Mouse (Mus musculus) forebrain, embryonic 14.5 days (tissue): Measurements from ENCODE around the gene Khdrbs1. TPM values are rescaled to one million over a fixed set of nuclear protein-coding genes. Genes with fewer than 3 reads are reported as not detected.

ENCODE experiments used
- ATAC-seq: fragments of 200-750 bp; cut with Nextera tagmentation; 2 replicates; pipeline ENCODE4 v1.8.0; 2017; ENCODE audit warnings: mild to moderate bottlenecking, moderate library complexity
- DNase-seq: peaks from one replicate; pipeline ENCODE4 v3.0.0-alpha.2; 2015; ENCODE audit warnings: low spot score
- H3K27ac ChIP-seq: fragments of 300-500 bp; sonication (generic); 2 replicates; pipeline ENCODE4 v1.5.1; 2014; ENCODE audit warnings: low read depth, mild to moderate bottlenecking, control low read depth, low read length, moderate library complexity
- H3K27me3 ChIP-seq: fragments of 300-500 bp; sonication (generic); replicated peaks from 2 replicates; pipeline ENCODE4 v1.6.1; 2014; ENCODE audit warnings: low read length, control low read depth, mixed read lengths; ENCODE audit not compliant: control insufficient read depth, insufficient read depth
- H3K36me3 ChIP-seq: fragments of 300-500 bp; sonication (generic); 2 replicates; pipeline ENCODE4 v1.6.1; 2014; ENCODE audit warnings: low read length, control low read depth; ENCODE audit not compliant: control insufficient read depth, insufficient read depth
- H3K4me1 ChIP-seq: fragments of 300-500 bp; sonication (generic); 2 replicates; pipeline ENCODE4 v1.6.1; 2014; ENCODE audit warnings: antibody characterized with exemption, low read length, control low read depth; ENCODE audit not compliant: control insufficient read depth, insufficient read depth
- H3K4me2 ChIP-seq: fragments of 300-500 bp; sonication (generic); 2 replicates; pipeline ENCODE4 v1.6.1; 2014; ENCODE audit warnings: mild to moderate bottlenecking, control low read depth, low read length
- H3K4me3 ChIP-seq: fragments of 300-500 bp; sonication (generic); 2 replicates; pipeline ENCODE4 v1.5.1; 2014; ENCODE audit warnings: low read depth, low read length, control low read depth
- H3K9ac ChIP-seq: fragments of 300-500 bp; sonication (generic); 2 replicates; pipeline ENCODE4 v1.6.1; 2014; ENCODE audit warnings: mild to moderate bottlenecking, low read length, control low read depth, moderate library complexity
- H3K9me3 ChIP-seq: fragments of 300-500 bp; sonication (generic); replicated peaks from 2 replicates; pipeline ENCODE4 v1.6.1; 2016; ENCODE audit warnings: low read length, control low read depth, mixed read lengths; ENCODE audit not compliant: control insufficient read depth
- WGBS: fragments of 180-500 bp; shearing (Covaris S2); extraction: QIAGEN DNeasy Blood & Tissue Kit; methylation state at CpG from one replicate; pipeline ENCODE4 v1.1.7; 2014; 5-methylcytosine and 5-hydroxymethylcytosine counted together
- polyA plus RNA-seq: library from polyadenylated mRNA; unstranded; fragments of >200 nt; fragmentation: Nextera tagmentation; extraction: Ambion mirVana; gene quantifications from 2 replicates; pipeline ENCODE4 v1.2.1, GENCODE M21; 2014

The Khdrbs1 gene
- polyA plus RNA-seq, 1 experiment from 2014 or later, result 133 TPM

DNA sequence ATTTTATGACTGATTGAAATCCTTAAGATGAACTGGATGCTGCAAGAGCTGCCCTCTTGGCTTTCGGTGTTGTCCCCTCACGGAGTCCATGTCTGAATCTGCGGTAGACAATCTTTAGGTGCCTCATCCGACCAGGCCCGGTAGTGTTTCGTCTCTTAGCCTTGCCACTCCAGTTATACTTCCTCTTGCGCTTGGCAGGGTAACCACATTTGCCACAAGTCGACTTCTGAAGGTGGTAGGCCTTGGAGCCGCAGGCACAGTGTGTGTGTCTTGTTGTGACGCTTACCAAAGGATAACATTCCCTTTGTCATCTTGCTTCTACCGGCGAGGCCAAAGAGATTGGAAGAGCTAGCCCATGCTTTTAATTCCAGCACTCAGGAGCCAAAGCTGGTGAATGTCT is 19.5 kb upstream of the Khdrbs1 start:
- 94% methylated on average over 12 of the region's 12 CpGs for WGBS
- H3K36me3 ChIP-seq, result no peaks in the 10 kb centered on the region

DNA sequence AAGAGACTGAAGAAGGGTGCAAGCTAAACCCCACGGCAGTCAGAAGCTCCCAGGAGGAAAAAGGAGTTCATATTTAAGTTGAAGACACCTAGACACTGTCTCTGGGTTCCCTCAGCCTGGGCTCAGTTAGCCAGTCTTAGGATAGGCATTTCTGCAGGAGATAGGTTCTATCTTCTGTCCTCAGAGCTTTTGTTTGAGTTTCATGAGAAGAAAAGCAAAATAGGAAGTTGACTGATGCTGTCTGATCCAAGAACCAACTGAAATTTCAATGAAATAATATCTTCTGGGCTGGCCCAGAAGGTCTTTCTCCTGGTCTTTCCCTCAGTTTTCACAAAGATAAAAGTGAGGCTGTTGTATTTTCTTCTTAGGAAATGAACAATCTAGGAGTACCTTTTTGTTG is 13.4 kb upstream of the Khdrbs1 start:
- Histone ChIP-seq H3K36me3 (no peaks in the 10 kb centered on the region), H3K27me3 (no peaks in the 10 kb centered on the region), H3K4me2 (no peak overlapping the region), H3K27ac (no peak overlapping the region), H3K4me3 (no peak overlapping the region), H3K9ac (no peak overlapping the region), H3K4me1 (no peaks in the 10 kb centered on the region), H3K9me3 (no peaks in the 10 kb centered on the region)
- ATAC-seq, result no peak
- no peak for DNase-seq
- WGBS, result 61% methylated on average over 1 of the region's 1 CpGs

More for the DNA sequence above, 19.5 kb upstream of the Khdrbs1 start:
- ATAC-seq (no peak), DNase-seq (no peak)
- Histone ChIP-seq H3K9me3 (no peaks in the 10 kb centered on the region), H3K4me3 (no peak overlapping the region), H3K4me2 (no peak overlapping the region), H3K9ac (no peak overlapping the region), H3K27me3 (no peaks in the 10 kb centered on the region), H3K4me1 (no peaks in the 10 kb centered on the region), H3K27ac (no peak overlapping the region)

DNA sequence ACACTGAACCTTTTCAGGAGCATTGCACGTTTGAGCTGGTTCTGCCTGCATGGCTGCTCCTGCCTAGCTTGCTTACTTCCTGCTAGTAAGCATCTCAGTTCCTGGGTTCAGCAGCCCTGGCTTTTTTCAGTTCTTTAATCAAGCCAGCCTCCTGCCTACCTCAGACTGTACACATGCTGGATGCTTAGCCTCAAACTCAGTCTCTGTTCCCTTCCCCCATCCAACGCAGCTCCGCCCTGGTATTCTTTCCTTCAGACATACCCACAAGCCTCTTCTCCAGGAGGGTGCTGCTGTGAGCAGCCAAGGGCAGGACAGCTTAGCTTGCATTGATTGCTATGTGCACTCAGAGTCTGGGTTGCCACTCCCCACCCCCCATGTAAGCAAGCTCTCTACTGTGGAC is 12.6 kb upstream of the Khdrbs1 start:
- Histone ChIP-seq H3K36me3 (no peaks in the 10 kb centered on the region), H3K27me3 (no peaks in the 10 kb centered on the region), H3K27ac (no peak overlapping the region), H3K9me3 (no peaks in the 10 kb centered on the region), H3K4me1 (no peaks in the 10 kb centered on the region), H3K4me2 (no peak overlapping the region), H3K4me3 (no peak overlapping the region), H3K9ac (no peak overlapping the region)
- ATAC-seq (no peak), DNase-seq (no peak)
- WGBS, result 74% methylated on average over 3 of the region's 3 CpGs

DNA sequence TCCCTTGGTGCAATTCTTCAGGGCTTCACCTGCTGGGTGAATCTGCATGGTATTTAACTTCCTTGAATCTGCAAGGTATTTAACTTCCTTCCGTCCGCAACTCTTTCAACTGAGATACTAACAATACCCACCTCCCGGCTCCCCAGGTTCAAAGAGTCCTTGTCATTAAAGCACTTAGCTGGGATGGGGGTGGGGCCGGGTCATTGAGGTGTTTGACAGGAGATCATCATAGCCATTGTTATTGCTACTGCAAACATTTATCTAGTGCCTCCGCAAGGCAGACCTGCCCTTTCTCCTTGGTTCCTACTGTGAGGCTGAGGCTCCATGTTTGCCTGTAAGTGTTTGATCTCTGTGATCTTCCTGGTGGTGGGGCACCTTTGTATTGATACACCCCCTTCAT is 8.3 kb upstream of the Khdrbs1 start:
- WGBS, result 12% methylated on average over 5 of the region's 5 CpGs
- H3K4me1 ChIP-seq, result no peaks in the 10 kb centered on the region
- DNase-seq, result no peak

DNA sequence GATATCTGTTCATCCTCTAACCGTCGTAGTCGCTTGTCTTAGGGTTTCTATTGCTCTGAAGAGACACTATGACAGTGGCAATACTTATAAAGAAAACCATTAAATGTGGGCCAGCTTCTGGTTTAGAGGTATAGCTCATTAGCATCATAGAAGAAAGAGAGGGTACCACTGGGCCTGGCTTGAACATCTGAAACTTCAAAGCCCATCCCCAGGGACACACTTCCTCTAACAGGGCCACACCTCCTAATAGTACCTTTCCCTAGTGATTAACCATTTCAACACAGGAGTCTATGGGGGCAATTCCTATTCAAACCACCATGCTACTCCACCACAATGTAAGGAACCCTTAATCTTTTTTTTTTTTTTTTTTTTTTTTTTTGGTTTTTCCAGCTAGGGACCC is 4.5 kb upstream of the Khdrbs1 start:
- Histone ChIP-seq H3K4me3 (no peak overlapping the region), H3K4me2 (no peak overlapping the region), H3K9ac (no peak overlapping the region), H3K9me3 (no peaks in the 10 kb centered on the region), H3K4me1 (peaks cover 9% of the 10 kb centered on the region), H3K36me3 (no peaks in the 10 kb centered on the region), H3K27me3 (no peaks in the 10 kb centered on the region), H3K27ac (no peak overlapping the region)
- ATAC-seq (no peak), DNase-seq (no peak)
- WGBS, result 81% methylated on average over 3 of the region's 3 CpGs

More for the DNA sequence above, 8.3 kb upstream of the Khdrbs1 start:
- Histone ChIP-seq H3K36me3 (no peaks in the 10 kb centered on the region), H3K9me3 (no peaks in the 10 kb centered on the region), H3K9ac (no peak overlapping the region), H3K27me3 (no peaks in the 10 kb centered on the region), H3K4me3 (no peak overlapping the region), H3K4me2 (no peak overlapping the region), H3K27ac (no peak overlapping the region)
- ATAC-seq, result no peak

DNA sequence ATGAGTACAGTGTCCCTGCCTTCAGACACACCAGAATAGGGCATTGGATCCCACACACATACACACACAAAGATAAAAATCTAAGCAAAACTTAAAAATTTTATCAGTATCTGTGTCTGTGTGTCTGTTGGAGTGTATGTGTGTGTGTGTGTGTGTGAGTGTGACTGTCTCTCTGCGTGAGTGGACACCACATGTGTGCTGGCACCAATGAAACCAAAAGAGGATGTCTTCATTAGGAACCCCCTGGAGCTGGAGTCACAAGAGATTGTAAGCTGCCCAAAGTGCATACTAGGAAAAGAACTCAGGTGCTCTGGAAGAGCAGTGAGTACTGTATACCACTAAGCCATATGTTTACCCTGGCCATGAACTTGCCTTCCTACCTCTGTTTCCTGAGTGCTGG is 4.0 kb upstream of the Khdrbs1 start:
- no peaks in the 10 kb centered on the region for H3K36me3 ChIP-seq
- DNase-seq, result no peak
- H3K9me3 ChIP-seq, result no peaks in the 10 kb centered on the region
- H3K4me2 ChIP-seq, result no peak overlapping the region
- WGBS, result 69% methylated on average over 1 of the region's 1 CpGs
- ATAC-seq, result no peak
- no peak overlapping the region for H3K9ac ChIP-seq
- no peaks in the 10 kb centered on the region for H3K27me3 ChIP-seq
- H3K4me3 ChIP-seq, result no peak overlapping the region
- H3K27ac ChIP-seq, result no peak overlapping the region
- peaks cover 9% of the 10 kb centered on the region for H3K4me1 ChIP-seq

DNA sequence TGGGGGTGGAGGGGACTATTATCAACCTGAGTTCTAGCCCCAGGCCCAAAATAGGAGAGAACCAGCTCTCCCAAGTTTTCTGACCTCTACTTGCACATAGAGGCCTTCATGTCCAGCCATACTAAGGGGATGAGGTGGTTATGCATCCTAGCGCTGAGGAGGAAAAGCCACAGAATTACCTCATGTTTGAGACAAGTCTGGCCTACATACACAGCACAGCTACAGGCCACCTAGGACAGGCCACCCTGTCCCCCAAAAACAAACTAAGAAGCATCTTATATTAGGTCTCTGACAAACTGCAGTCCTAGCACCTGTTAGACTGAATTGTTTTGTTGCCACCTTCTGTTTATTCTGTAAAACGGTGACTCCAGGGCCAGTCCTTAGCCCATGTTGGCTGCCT is 1.4 kb upstream of the Khdrbs1 start:
- Histone ChIP-seq H3K4me1 (peaks cover 22% of the 10 kb centered on the region), H3K9me3 (no peaks in the 10 kb centered on the region), H3K4me3 (peak overlapping the region; percentile 98; the same call in 1 of the 2 replicates), H3K4me2 (peak overlapping the region; percentile 72), H3K27me3 (no peaks in the 10 kb centered on the region), H3K27ac (peak overlapping the region; percentile 100), H3K36me3 (no peaks in the 10 kb centered on the region), H3K9ac (peak overlapping the region; percentile 95; the same call in 1 of the 2 replicates)
- ATAC-seq (no peak), DNase-seq (no peak)
- 37% methylated on average over 2 of the region's 2 CpGs for WGBS

DNA sequence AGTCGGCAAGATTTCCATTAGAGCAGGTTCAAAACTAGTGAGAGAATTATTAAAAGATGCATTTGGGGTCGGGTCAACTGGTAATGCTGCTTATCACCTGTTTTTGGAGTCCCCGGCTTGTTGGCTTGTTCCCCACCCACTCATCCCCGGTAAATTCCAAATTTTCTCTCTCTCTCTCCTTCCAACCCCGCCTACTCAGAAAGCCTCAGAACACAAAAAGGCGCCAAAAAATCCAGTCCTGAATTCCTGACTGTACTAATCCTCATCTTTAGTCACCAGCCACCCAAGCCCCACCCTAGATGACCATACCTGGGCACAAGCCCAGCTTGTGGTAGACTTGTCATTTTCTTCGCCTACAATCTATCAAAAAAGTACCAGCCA is 897 bp upstream of the Khdrbs1 start:
- peaks cover 25% of the 10 kb centered on the region for H3K4me1 ChIP-seq
- H3K9me3 ChIP-seq, result no peaks in the 10 kb centered on the region
- H3K27ac ChIP-seq, result peak overlapping the region; percentile 100
- peak overlapping the region; percentile 72 for H3K4me2 ChIP-seq
- H3K4me3 ChIP-seq, result peak overlapping the region; percentile 98
- peak overlapping the region; percentile 95 for H3K9ac ChIP-seq
- H3K36me3 ChIP-seq, result no peaks in the 10 kb centered on the region
- no peaks in the 10 kb centered on the region for H3K27me3 ChIP-seq
- DNase-seq (peak; percentile 64), ATAC-seq (peak; percentile 1; the same call in 1 of the 2 replicates)
- WGBS, result 4% methylated on average over 7 of the region's 7 CpGs

DNA sequence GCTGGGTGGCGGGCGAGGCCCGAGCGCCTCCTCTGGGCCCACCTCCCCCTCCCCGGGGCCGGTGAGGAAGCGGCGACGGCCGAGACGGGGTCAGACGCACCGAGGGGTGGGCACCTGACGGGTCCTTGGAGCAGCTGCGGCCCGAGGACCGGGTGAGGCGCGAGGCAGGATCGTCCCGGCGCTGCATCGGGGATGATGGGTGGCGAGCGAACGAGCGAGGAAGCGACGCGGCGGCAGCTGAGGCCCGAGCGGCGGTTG is 200 bp downstream of the Khdrbs1 start:
- Histone ChIP-seq H3K4me3 (peak overlapping the region; percentile 98), H3K27ac (peak overlapping the region; percentile 96), H3K4me1 (peaks cover 31% of the 10 kb centered on the region), H3K9ac (peak overlapping the region; percentile 100), H3K36me3 (peaks cover 3% of the 10 kb centered on the region; the same call in 1 of the 2 replicates), H3K4me2 (peak overlapping the region; percentile 64), H3K27me3 (no peaks in the 10 kb centered on the region), H3K9me3 (no peaks in the 10 kb centered on the region)
- ATAC-seq (no peak), DNase-seq (no peak)
- WGBS, result 0% methylated on average over 26 of the region's 34 CpGs
